Mouse (Mus musculus) midbrain, embryonic 14.5 days (tissue): ENCODE measurements at regions not wholly inside any gene's neighbourhood (a gene's known extent, or its start where the extent isn't known, plus 50 kb on each side); places are given as distances from the start of the nearest gene placed in this dataset.

ENCODE experiments used
- ATAC-seq: fragments of 200-750 bp; cut with Nextera tagmentation; 2 replicates; pipeline ENCODE4 v1.8.0; 2017; ENCODE audit warnings: moderate number of reproducible peaks, moderate library complexity; ENCODE audit not compliant: low FRiP score, low TSS enrichment
- DNase-seq: peaks from one replicate; pipeline ENCODE4 v3.0.0-alpha.2; 2015
- H3K27ac ChIP-seq: fragments of 300-500 bp; sonication (generic); replicated peaks from 2 replicates; pipeline ENCODE4 v1.5.1; 2014; ENCODE audit warnings: mild to moderate bottlenecking, low read depth, low read length, moderate library complexity
- H3K27me3 ChIP-seq: fragments of 300-500 bp; sonication (generic); 2 replicates; pipeline ENCODE4 v1.6.1; 2014; ENCODE audit warnings: low read length, control low read depth, mixed read lengths; ENCODE audit not compliant: control insufficient read depth, insufficient read depth
- H3K36me3 ChIP-seq: fragments of 300-500 bp; sonication (generic); 2 replicates; pipeline ENCODE4 v1.6.1; 2014; ENCODE audit warnings: low read length, control low read depth; ENCODE audit not compliant: control insufficient read depth, insufficient read depth
- H3K4me1 ChIP-seq: fragments of 300-500 bp; sonication (generic); 2 replicates; pipeline ENCODE4 v1.6.1; 2014; ENCODE audit warnings: mild to moderate bottlenecking, antibody characterized with exemption, low read length, control low read depth; ENCODE audit not compliant: control insufficient read depth, insufficient read depth
- H3K4me2 ChIP-seq: fragments of 300-500 bp; sonication (generic); 2 replicates; pipeline ENCODE4 v1.6.1; 2014; ENCODE audit warnings: mild to moderate bottlenecking, low read length, moderate library complexity
- H3K4me3 ChIP-seq: fragments of 300-500 bp; sonication (generic); replicated peaks from 2 replicates; pipeline ENCODE4 v1.5.1; 2014; ENCODE audit warnings: low read depth, low read length
- H3K9ac ChIP-seq: fragments of 300-500 bp; sonication (generic); replicated peaks from 2 replicates; pipeline ENCODE4 v1.6.1; 2014; ENCODE audit warnings: mild to moderate bottlenecking, low read length, moderate library complexity
- H3K9me3 ChIP-seq: fragments of 300-500 bp; sonication (generic); 2 replicates; pipeline ENCODE4 v1.6.1; 2016; ENCODE audit warnings: low read length, control low read depth, mixed read lengths; ENCODE audit not compliant: control insufficient read depth
- WGBS: fragments of 180-500 bp; shearing (Covaris S2); extraction: QIAGEN DNeasy Blood & Tissue Kit; methylation state at CpG from one replicate; pipeline ENCODE4 v1.1.7; 2014; 5-methylcytosine and 5-hydroxymethylcytosine counted together

DNA sequence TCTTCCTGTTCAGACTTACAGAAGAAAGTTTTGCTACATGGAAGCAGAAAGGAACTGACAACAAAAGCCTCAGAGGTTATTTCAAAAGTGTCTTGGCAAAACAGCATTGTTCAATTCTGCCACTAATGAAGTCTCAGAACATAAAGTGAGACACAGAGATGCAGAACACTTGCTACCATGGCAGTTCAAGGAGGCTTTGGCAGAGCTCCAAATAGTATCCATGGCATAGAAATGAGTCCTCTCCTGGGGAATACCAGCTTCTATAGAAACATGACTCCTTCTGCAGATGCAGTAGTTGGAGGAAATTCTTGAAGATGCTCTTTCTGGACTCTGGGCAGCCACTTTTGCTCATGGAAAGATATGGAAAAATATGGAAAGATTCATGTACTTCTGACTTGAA lies 322.9 kb upstream of the Castor2 start:
- no peak overlapping the region for H3K27ac ChIP-seq
- ATAC-seq (no peak), DNase-seq (peak; percentile 28)

DNA sequence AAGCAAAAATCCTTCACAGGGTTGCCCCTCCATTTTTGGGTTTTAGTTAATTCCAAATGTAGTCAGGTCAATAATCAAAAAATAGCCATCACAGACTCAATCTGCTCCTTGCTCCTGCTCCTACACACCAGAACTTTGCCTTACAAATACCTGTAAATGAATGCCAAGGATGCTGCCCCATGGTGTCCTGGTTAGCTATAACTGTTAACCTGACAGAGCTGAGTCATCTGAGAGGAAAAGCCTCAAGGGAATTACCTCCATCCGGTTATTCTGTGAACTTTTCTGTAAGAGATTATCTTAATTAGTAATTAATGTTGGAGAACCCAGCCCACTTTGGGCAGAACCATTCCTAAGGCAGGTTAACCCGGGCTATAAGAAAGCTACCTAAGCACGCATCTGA lies 325.4 kb upstream of the Castor2 start:
- no peak for ATAC-seq
- Histone ChIP-seq H3K9ac (no peak overlapping the region), H3K4me3 (no peak overlapping the region), H3K36me3 (no peaks in the 10 kb centered on the region), H3K27ac (no peak overlapping the region), H3K4me1 (no peaks in the 10 kb centered on the region), H3K27me3 (no peaks in the 10 kb centered on the region), H3K4me2 (no peak overlapping the region), H3K9me3 (no peaks in the 10 kb centered on the region)
- no peak for DNase-seq
- WGBS = 84% methylated on average over 3 of the region's 3 CpGs

More for the DNA sequence above, 322.9 kb upstream of the Castor2 start:
- Histone ChIP-seq H3K36me3 (no peaks in the 10 kb centered on the region), H3K4me3 (no peak overlapping the region), H3K9ac (no peak overlapping the region), H3K27me3 (no peaks in the 10 kb centered on the region), H3K4me2 (no peak overlapping the region), H3K9me3 (no peaks in the 10 kb centered on the region), H3K4me1 (no peaks in the 10 kb centered on the region)

DNA sequence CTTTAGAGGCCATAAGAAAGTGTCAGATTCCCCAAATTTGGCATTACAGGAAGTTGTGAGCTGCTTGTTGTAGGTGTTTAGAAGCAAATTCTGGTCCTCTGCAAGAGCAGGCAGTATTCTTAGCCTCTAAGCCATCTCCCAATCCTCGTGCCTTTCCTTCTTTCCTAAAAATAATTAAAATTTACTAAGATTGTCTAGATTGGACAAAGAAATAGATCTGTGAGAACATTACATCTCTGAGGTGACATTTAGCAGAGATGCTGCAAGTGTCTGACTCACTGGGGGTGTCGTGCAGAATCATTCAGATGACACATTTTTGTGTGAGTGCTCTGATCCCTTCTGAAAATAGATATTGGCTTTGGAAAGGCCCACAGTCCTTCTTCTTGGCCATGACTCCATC lies 330.7 kb upstream of the Castor2 start:
- WGBS = 72% methylated on average over 2 of the region's 2 CpGs
- DNase-seq (no peak), ATAC-seq (no peak)
- no peak overlapping the region for H3K4me3 ChIP-seq
- H3K27me3 ChIP-seq = no peaks in the 10 kb centered on the region
- H3K9ac ChIP-seq = no peak overlapping the region
- H3K4me2 ChIP-seq = no peak overlapping the region
- H3K27ac ChIP-seq = no peak overlapping the region
- H3K9me3 ChIP-seq = no peaks in the 10 kb centered on the region
- no peaks in the 10 kb centered on the region for H3K36me3 ChIP-seq
- no peaks in the 10 kb centered on the region for H3K4me1 ChIP-seq

DNA sequence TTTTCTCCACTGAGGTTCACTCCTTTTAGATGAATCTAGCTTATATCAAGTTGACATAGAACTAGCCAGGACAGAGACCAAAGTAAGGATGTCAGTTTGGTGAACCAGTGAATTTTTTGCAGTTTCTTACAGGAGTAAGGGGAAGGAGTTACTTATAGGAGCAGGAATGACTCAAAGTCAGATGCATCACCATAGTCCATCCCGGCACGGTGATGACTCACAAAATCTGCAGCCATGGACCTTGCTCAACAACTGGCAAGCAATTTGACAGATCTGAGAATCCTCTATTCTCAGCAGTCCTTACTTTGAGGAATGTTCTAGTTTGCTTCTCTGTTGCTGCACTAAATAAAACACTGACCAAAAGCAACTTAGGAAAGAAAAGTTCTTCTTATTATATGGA lies 341.7 kb upstream of the Castor2 start:
- Histone ChIP-seq H3K4me3 (no peak overlapping the region), H3K27ac (no peak overlapping the region), H3K9me3 (no peaks in the 10 kb centered on the region), H3K4me2 (no peak overlapping the region), H3K36me3 (no peaks in the 10 kb centered on the region), H3K27me3 (no peaks in the 10 kb centered on the region), H3K4me1 (0 out of 2 replicates have a peak, but pooled peaks cover 5% of the 10 kb centered on the region), H3K9ac (no peak overlapping the region)
- DNase-seq (no peak), ATAC-seq (no peak)
- whole genome bisulfite sequencing = 99% methylated on average over 2 of the region's 2 CpGs

DNA sequence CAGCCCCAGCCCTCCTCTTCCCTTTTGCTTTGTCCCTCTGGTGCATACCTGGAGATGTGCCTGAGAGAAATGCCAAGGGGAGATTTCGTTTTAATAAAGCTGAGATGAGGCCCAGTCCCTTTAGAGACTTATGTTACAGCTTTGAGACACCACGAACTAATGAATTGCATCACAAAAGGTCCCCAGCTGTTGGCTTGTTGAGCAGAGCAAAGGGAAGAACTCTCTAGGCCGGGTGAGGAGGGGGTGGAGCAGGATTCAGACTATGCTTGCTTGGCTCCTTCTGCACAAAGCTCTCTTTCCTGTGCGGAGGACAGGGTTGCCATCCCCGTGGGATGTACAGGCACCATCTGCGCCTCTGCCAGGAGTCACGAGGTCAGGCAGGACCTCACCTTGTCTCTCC lies 345.3 kb upstream of the Castor2 start:
- 20% methylated on average over 7 of the region's 7 CpGs for WGBS

DNA sequence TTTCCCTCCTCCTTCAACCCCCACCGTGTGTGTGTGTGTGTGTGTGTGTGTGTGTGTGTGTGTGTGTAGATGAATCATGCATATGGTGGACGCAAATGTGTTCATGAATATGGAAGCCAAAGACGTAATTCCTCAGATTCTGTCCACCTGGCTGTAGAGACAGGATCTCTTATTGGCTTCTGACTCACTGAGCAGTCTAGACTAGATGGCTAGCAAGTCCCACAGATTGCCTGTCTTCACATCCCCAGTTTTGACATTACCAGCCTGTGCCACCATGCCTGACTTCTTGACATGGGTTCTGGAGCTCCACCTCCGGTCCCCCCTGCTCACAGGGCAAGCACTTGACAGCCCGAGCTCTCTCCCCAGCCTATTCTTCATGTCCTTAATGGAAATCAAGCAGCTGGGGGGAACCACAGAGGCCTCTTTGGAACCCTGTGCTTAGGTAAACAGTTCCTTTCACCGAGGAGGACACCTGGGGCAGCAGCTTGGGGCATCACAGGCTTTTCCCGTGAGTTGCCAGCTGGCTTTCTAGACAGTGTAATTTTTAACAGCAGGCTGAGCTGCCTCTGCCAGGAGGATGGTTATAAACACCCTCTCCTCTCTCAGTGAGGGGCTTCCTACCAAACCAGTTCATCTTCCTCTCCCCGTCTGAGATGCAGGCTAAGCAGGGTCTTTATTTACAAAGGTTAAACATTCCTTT lies 345.9 kb upstream of the Castor2 start:
- DNase-seq (peak; percentile 19), ATAC-seq (no peak)
- WGBS = 41% methylated on average over 8 of the region's 8 CpGs
- Histone ChIP-seq H3K4me2 (no peak overlapping the region), H3K4me3 (no peak overlapping the region), H3K9me3 (no peaks in the 10 kb centered on the region), H3K4me1 (peaks cover 11% of the 10 kb centered on the region; the same call in 1 of the 2 replicates), H3K36me3 (no peaks in the 10 kb centered on the region), H3K27me3 (no peaks in the 10 kb centered on the region), H3K27ac (no peak overlapping the region), H3K9ac (no peak overlapping the region)

More for the DNA sequence above, 345.3 kb upstream of the Castor2 start:
- H3K4me2 ChIP-seq = no peak overlapping the region
- no peaks in the 10 kb centered on the region for H3K36me3 ChIP-seq
- 0 out of 2 replicates have a peak, but pooled peaks cover 5% of the 10 kb centered on the region for H3K4me1 ChIP-seq
- H3K27ac ChIP-seq = no peak overlapping the region
- H3K4me3 ChIP-seq = no peak overlapping the region
- no peak overlapping the region for H3K9ac ChIP-seq
- no peaks in the 10 kb centered on the region for H3K27me3 ChIP-seq
- no peaks in the 10 kb centered on the region for H3K9me3 ChIP-seq
- no peak for ATAC-seq
- DNase-seq = no peak

DNA sequence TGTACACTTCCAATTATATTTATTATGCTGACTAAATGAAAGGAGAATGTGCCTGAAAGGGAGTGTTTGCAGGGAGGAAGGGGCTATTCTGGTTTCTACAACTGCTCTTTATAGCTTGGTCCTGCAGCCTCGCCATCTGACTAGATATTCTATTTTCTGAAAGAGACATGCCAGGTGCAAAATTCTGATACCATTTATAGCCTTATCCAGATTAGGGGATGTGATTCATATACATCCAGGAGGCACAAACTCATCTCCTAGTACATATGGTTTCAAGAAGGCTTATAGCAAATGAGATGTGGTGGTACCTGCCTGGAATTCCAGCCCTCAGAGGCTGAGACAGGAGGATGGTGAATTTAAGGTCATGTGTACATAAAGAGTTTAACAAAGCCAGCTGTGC lies 352.6 kb upstream of the Castor2 start:
- Histone ChIP-seq H3K36me3 (no peaks in the 10 kb centered on the region), H3K4me2 (no peak overlapping the region), H3K27me3 (no peaks in the 10 kb centered on the region), H3K4me3 (no peak overlapping the region), H3K9ac (no peak overlapping the region), H3K4me1 (peaks cover 8% of the 10 kb centered on the region; the same call in 1 of the 2 replicates), H3K27ac (no peak overlapping the region), H3K9me3 (no peaks in the 10 kb centered on the region)
- ATAC-seq (no peak), DNase-seq (peak; percentile 18)
- WGBS = 79% methylated on average over 1 of the region's 1 CpGs

DNA sequence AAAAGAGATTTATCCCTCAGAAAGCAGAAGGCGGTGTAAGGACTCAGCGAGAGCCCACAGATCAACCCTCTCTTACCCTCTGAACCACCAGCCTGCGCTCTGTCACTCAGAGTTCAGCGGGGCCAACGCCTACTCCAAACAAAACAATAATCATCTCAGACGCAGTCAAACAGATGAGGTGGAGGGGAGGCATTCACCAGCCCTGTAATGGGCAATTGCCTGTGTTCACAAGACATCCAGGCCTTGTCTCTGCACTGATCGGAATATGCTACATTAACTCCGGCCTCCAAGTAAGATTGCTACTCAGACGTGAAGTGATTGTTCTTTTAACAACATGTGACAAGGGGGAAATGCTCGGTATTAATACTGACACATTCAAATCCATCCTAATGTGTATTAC lies 353.1 kb upstream of the Castor2 start:
- ATAC-seq = no peak
- Histone ChIP-seq H3K4me3 (no peak overlapping the region), H3K27me3 (no peaks in the 10 kb centered on the region), H3K27ac (no peak overlapping the region), H3K9me3 (no peaks in the 10 kb centered on the region), H3K9ac (no peak overlapping the region), H3K4me1 (peaks cover 8% of the 10 kb centered on the region; the same call in 1 of the 2 replicates), H3K4me2 (no peak overlapping the region), H3K36me3 (no peaks in the 10 kb centered on the region)
- 45% methylated on average over 10 of the region's 10 CpGs for WGBS
- DNase-seq = peak; percentile 33

DNA sequence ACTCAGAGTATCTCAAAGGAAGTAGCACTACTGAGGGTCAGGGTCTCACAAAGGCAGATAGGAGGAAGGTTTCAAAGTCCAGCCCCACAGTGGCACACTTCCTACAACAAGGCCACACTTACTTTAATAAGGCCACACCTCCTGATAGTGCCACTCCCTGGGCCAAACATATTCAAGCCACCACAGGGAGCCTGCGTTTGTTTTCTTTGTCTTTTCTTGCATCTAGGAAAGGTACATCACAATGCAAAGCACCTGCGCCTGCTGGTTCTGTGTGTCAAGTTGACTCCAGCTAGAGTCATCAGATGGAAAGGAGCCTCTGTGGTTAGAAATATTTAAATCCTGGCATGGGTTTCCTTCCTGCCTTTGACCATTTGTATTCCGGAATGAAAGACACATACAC lies 355.4 kb upstream of the Castor2 start:
- Histone ChIP-seq H3K27me3 (no peaks in the 10 kb centered on the region), H3K9ac (no peak overlapping the region), H3K27ac (no peak overlapping the region), H3K4me2 (no peak overlapping the region), H3K4me3 (no peak overlapping the region), H3K4me1 (peaks cover 8% of the 10 kb centered on the region; the same call in 1 of the 2 replicates), H3K9me3 (no peaks in the 10 kb centered on the region), H3K36me3 (no peaks in the 10 kb centered on the region)
- no peak for ATAC-seq
- DNase-seq = no peak
- WGBS = 88% methylated on average over 3 of the region's 3 CpGs
